Mouse (Mus musculus): ENCODE measurements around the gene Fpr3. TPM values are rescaled to one million over a fixed set of nuclear protein-coding genes. Genes with fewer than 3 reads are reported as not detected.

The Fpr3 gene
- total and polyA plus RNA-seq, 3 experiments: not detected

- H3K27ac ChIP-seq (ENCODE audit: control insufficient read depth, low read depth, low read length): no peak overlapping the region
- H3K36me3 ChIP-seq (ENCODE audit: control insufficient read depth in 1 of 2, insufficient read depth in 2 of 2, low read length in 2 of 2): no peaks in the 10 kb centered on the region
- no peaks in the 10 kb centered on the region for H3K79me2 ChIP-seq (ENCODE audit: control insufficient read depth, insufficient read depth, low read length, poor library complexity)
- H3K9me3 ChIP-seq (replicated peaks; ENCODE audit: insufficient read depth, low read length): no peaks in the 10 kb centered on the region
- no peak for TF ChIP-seq HCFC1 (IDR thresholded peaks at IDR 0.05; ENCODE audit: low read depth, low read length)
- no peak for TF ChIP-seq BHLHE40 (IDR thresholded peaks at IDR 0.05; ENCODE audit: borderline replicate concordance, low read depth, low read length)
- TF ChIP-seq CTCF (IDR thresholded peaks at IDR 0.05 in 2 of 3, conservative IDR thresholded peaks at IDR 0.05 in 1 of 3; ENCODE audit: control insufficient read depth in 1 of 3, insufficient read depth in 1 of 3, low read depth in 2 of 3, low read length in 3 of 3, poor library complexity in 1 of 3, severe bottlenecking in 1 of 3): no peak
- no peak for TF ChIP-seq TAL1 (IDR thresholded peaks at IDR 0.05; ENCODE audit: low read length)
- no peak for TF ChIP-seq GATA1 (IDR thresholded peaks at IDR 0.05; ENCODE audit: low read depth, low read length)
- TF ChIP-seq ZMIZ1 (IDR thresholded peaks at IDR 0.05; ENCODE audit: low read depth, low read length): no peak
- no peak for TF ChIP-seq TCF12 (IDR thresholded peaks at IDR 0.05; ENCODE audit: low read depth, low read length)
- no peak for TF ChIP-seq MEF2A (IDR thresholded peaks at IDR 0.05; ENCODE audit: extremely low read depth, insufficient replicate concordance, low read depth, low read length, poor library complexity, severe bottlenecking)
- TF ChIP-seq ZC3H11A (IDR thresholded peaks at IDR 0.05; ENCODE audit: low read depth, low read length): no peak
- TF ChIP-seq CHD2 (IDR thresholded peaks at IDR 0.05; ENCODE audit: low read length): no peak
- TF ChIP-seq POLR2AphosphoS5 (IDR thresholded peaks at IDR 0.05; ENCODE audit: borderline replicate concordance, low read depth, low read length): no peak
- no peak for TF ChIP-seq USF1 (IDR thresholded peaks at IDR 0.05; ENCODE audit: low read depth, low read length)
- no peak for TF ChIP-seq MXI1 (IDR thresholded peaks at IDR 0.05; ENCODE audit: low read depth, low read length)
- no peak for TF ChIP-seq CHD1 (IDR thresholded peaks at IDR 0.05; ENCODE audit: low read depth, low read length)
- TF ChIP-seq ETS1 (IDR thresholded peaks at IDR 0.05; ENCODE audit: low read depth, low read length): no peak
- no peak for TF ChIP-seq UBTF (IDR thresholded peaks at IDR 0.05; ENCODE audit: borderline replicate concordance, insufficient read depth, low read depth, low read length)
- no peak overlapping the region for H3K4me3 ChIP-seq (ENCODE audit: control insufficient read depth in 1 of 2, insufficient read depth in 1 of 2, low read depth in 2 of 2, low read length in 2 of 2)
- H3K27me3 ChIP-seq (ENCODE audit: control insufficient read depth in 1 of 2, insufficient read depth in 2 of 2, low read length in 2 of 2): no peaks in the 10 kb centered on the region
- H3K9ac ChIP-seq (ENCODE audit: control insufficient read depth, low read depth, low read length, poor library complexity, severe bottlenecking): no peak overlapping the region
- DNase-seq (ENCODE audit: low read depth, low spot score): no peak
- H3K4me1 ChIP-seq (ENCODE audit: control insufficient read depth in 1 of 2, insufficient read depth in 2 of 2, low read length in 2 of 2): no peaks in the 10 kb centered on the region
Measured at GRCm38 (mm10) chr17:18004752-18005151, 117.1 kb downstream of the Fpr3 start.

Other genes starting within 250 kb of the Fpr3 start
- not detected in 2 replicates for gene Vmn2r90, start 184.1 kb upstream of the Fpr3 start, total RNA-seq (2012; rRNA removed)
- not detected for gene Vmn2r90, start 184.1 kb upstream of the Fpr3 start, polyA plus RNA-seq (2012; ENCODE audit: insufficient read depth in 1 of 2, insufficient read length in 2 of 2, low read depth in 1 of 2, low replicate concordance in 2 of 2, missing spikeins in 1 of 2)
- 1.0 and 1.6 TPM in 2 replicates for gene Spaca6, start 60.7 kb upstream of the Fpr3 start, total RNA-seq (2012; rRNA removed)
- gene Spaca6, start 60.7 kb upstream of the Fpr3 start, polyA plus RNA-seq (2012; ENCODE audit: insufficient read depth in 1 of 2, insufficient read length in 2 of 2, low read depth in 1 of 2, low replicate concordance in 2 of 2, missing spikeins in 1 of 2): 1 to 10 TPM in 1 of 2 experiments, not detected in 1; 6.4 TPM
- not detected in 2 replicates for gene Has1, start 32.6 kb upstream of the Fpr3 start, total RNA-seq (2012; rRNA removed)
- gene Has1, start 32.6 kb upstream of the Fpr3 start, polyA plus RNA-seq (2012; ENCODE audit: insufficient read depth in 1 of 2, insufficient read length in 2 of 2, low read depth in 1 of 2, low replicate concordance in 2 of 2, missing spikeins in 1 of 2): under 1 TPM in 1 of 2 experiments, not detected in 1; 0.13 TPM
- gene Fpr1, start 3.9 kb upstream of the Fpr3 start, total RNA-seq (2012; rRNA removed): not detected in 2 replicates
- gene Fpr1, start 3.9 kb upstream of the Fpr3 start, polyA plus RNA-seq (2012; ENCODE audit: insufficient read depth in 1 of 2, insufficient read length in 2 of 2, low read depth in 1 of 2, low replicate concordance in 2 of 2, missing spikeins in 1 of 2): not detected
- not detected in 2 replicates for gene Fpr2, start within 50 bp of the Fpr3 start, total RNA-seq (2012; rRNA removed)
- gene Fpr2, start within 50 bp of the Fpr3 start, polyA plus RNA-seq (2012; ENCODE audit: insufficient read depth in 1 of 2, insufficient read length in 2 of 2, low read depth in 1 of 2, low replicate concordance in 2 of 2, missing spikeins in 1 of 2): not detected
- gene Fpr-rs4, start 133.9 kb downstream of the Fpr3 start, total RNA-seq (2012; rRNA removed): not detected in 2 replicates
- gene Fpr-rs4, start 133.9 kb downstream of the Fpr3 start, polyA plus RNA-seq (2012; ENCODE audit: insufficient read depth in 1 of 2, insufficient read length in 2 of 2, low read depth in 1 of 2, low replicate concordance in 2 of 2, missing spikeins in 1 of 2): not detected
- not detected in 2 replicates for gene Vmn2r124, start 161.6 kb downstream of the Fpr3 start, total RNA-seq (2012; rRNA removed)
- not detected for gene Vmn2r124, start 161.6 kb downstream of the Fpr3 start, polyA plus RNA-seq (2012; ENCODE audit: insufficient read depth in 1 of 2, insufficient read length in 2 of 2, low read depth in 1 of 2, low replicate concordance in 2 of 2, missing spikeins in 1 of 2)
- not detected in 2 replicates for gene Vmn2r91, start 197.2 kb downstream of the Fpr3 start, total RNA-seq (2012; rRNA removed)
- not detected for gene Vmn2r91, start 197.2 kb downstream of the Fpr3 start, polyA plus RNA-seq (2012; ENCODE audit: insufficient read depth in 1 of 2, insufficient read length in 2 of 2, low read depth in 1 of 2, low replicate concordance in 2 of 2, missing spikeins in 1 of 2)

Data from MEL (cell line).